Mouse (Mus musculus): ENCODE measurements around the gene Gm10944.

Gene Gm10944

DNA sequence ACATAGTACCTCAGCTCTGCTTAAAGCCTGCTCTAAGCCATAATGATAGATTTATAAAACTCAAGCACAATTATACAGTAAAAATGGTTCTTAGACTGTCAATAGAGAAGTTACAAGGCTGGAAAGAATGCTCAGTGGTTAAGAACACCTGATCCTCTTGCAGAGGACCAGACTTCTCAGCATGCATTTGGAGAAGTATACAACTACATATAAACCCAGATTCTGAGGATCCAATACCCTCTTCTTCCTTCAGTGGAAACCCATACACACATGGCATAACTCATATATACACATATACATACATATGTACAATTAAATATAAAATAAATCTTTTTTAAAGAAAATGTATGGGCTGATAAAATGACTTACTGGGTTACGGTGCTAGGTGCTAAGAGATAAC, at the start of gene Gm10944:
TSS of gene Gm10944 (plus strand) at position 301 of the 400 bp plus-strand sequence.
- no peak for DNase-seq (ENCODE audit: low spot score in 2 of 2)

- no peak for DNase-seq (ENCODE audit: low spot score in 2 of 2)
Measured at GRCm38 (mm10) chr10:10655991-10656390, 25.2 kb upstream of the Gm10944 start.

GRCm38 (mm10) chr10:10656621-10657020, 24.5 kb upstream of the Gm10944 start:
- DNase-seq (ENCODE audit: low spot score in 2 of 2): no peak

- no peak for DNase-seq (ENCODE audit: low spot score in 2 of 2)
Measured at GRCm38 (mm10) chr10:10659161-10659560, 22.0 kb upstream of the Gm10944 start.

DNA sequence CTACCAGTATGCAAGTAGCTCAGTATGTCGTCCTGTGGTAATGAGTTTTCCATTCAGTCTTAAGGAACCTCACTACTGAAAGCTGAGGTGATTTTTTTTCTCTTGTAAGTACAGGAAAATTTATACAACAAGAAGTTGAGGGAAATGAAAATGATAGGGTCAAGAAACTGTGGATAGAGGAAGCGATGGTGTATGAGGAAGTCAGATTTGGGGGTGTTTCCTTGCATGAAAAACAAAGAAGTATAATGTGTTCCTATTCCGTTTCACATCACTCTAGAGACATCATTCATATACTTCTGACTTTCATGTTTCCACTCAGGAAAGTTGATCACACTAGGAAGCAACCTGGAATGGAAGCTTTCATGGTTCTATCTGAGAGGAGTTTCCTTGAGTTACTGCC, 21.2 kb upstream of the Gm10944 start:
- DNase-seq (ENCODE audit: low spot score in 2 of 2): no peak

- DNase-seq (ENCODE audit: low spot score in 2 of 2): no peak
Measured at GRCm38 (mm10) chr10:10688907-10689667, 7.9 kb downstream of the Gm10944 start.

- no peak for DNase-seq (ENCODE audit: low spot score in 2 of 2)
Measured at GRCm38 (mm10) chr10:10689668-10690223, 8.6 kb downstream of the Gm10944 start.

DNA sequence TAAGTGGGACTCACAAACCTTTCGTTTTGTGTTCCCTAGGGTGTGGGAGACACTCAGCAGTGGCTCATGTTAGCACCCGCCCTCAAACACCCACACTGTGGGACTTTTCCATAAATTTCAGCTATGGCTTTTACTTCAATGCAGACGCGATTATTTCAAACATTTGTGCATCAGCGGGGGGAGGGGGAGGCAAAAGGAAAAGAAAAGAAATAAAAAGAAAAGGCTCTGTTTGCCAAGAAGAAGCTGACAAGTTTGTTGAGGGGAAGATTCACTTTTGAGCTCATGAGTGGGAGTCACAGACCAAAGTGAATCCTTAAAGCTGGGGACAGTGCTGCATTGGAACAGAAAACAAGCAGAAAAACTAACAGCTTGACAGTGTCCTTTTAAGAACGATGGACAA, 16.3 kb downstream of the Gm10944 start:
- DNase-seq (ENCODE audit: low spot score in 2 of 2): no peak

DNA sequence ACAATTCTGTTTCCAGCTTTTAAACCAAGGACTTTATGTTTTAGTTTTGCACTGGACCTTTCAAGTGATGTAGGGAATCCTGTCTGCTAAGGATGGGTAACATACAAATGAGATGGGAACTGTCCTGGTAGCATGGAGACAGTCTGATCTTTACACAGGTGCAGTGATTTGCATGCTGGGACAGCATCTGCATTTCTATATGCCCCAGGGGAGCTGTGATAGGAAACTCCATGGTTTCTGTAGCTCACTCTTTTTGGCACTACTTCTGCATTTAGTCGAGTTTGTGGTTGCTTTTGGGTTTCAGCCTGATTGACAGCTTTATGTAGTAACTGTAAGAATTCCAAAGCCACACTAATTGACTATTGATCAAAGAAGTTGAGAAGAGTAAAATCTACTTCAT, 19.8 kb downstream of the Gm10944 start:
- DNase-seq (ENCODE audit: low spot score in 2 of 2): no peak

- DNase-seq (ENCODE audit: low spot score in 2 of 2): no peak
Measured at GRCm38 (mm10) chr10:10701326-10701725, 20.2 kb downstream of the Gm10944 start.

DNA sequence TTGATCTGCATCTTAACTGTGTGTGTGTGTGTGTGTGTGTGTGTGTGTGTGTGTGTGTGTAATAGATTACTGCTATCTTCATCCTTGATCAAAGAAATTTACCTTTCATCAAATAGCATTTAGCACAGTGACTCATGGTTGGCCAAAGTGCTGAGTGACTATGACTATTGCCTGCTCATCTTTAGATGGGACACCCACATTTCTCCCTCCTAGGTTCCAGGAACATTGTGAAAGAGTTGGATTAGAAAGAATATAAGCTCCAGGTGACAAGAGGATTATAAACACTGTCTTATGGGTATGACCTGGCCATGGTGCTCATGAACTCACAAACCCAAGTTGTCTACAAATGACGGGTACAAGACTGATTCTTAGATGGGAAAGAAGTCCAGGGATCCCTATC, 26.9 kb downstream of the Gm10944 start:
- no peak for DNase-seq (ENCODE audit: low spot score in 2 of 2)

- no peak for DNase-seq (ENCODE audit: low spot score in 2 of 2)
Measured at GRCm38 (mm10) chr10:10710359-10710758, 29.2 kb downstream of the Gm10944 start.

DNA sequence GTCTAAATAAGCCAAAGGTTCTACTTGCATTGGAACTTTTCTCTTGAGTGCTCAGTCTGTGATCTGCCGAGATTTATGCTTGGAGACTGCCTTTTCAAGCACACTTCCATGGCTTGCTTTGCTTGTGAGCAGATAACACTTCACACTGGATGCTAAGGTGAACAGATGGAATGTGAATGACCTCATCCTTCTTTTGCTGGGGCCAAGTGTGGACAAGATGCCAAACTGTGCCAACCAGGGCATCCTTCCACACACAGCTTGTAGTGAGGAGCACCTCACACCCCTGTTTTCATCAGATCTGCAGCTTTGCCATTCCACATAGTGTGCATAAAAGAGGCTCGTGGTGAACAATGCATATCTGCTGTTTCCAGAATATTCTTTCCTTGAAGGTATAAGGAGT, 29.7 kb downstream of the Gm10944 start:
- DNase-seq (ENCODE audit: low spot score in 2 of 2): no peak

GRCm38 (mm10) chr10:10726501-10726900, 45.4 kb downstream of the Gm10944 start:
- no peak for DNase-seq (ENCODE audit: low spot score in 2 of 2)
